Mouse (Mus musculus) NIH3T3 (cell line): ENCODE results near the gene Ccdc85a.

Source experiments
- DNase-seq: peaks from one replicate; pipeline ENCODE4 v3.0.0-alpha.2; 2012; ENCODE audit warnings: low read depth

The Ccdc85a gene

DNA sequence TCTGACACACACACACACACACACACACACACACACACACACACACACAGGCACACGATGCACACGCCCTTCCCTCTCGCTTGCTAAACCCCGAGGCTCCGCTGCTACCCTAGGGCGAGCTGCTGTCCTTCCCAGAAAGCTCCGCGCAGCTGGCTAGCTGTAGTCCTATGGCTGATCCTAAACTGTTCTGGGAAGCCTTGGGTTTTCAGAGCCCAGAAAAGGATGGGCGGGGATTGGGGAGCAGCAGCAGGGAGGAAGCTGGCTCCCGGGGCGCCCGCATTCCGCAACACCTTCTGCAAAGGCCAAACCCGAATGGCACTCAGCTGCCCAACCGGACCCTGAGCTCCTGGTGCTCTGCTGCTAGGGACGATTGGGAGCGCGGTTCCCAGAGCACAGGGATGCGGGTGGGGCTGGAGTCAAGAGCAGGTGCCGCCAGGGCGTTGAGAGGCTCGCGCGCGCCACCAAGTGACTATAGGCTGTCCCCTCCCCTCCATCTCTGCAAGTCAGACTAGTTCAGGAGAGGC lies at the start of gene Ccdc85a:
Gene Ccdc85a (minus strand): TSS at position 414 of the 524 bp plus-strand sequence.
- DNase-seq = peak; percentile 64

DNA sequence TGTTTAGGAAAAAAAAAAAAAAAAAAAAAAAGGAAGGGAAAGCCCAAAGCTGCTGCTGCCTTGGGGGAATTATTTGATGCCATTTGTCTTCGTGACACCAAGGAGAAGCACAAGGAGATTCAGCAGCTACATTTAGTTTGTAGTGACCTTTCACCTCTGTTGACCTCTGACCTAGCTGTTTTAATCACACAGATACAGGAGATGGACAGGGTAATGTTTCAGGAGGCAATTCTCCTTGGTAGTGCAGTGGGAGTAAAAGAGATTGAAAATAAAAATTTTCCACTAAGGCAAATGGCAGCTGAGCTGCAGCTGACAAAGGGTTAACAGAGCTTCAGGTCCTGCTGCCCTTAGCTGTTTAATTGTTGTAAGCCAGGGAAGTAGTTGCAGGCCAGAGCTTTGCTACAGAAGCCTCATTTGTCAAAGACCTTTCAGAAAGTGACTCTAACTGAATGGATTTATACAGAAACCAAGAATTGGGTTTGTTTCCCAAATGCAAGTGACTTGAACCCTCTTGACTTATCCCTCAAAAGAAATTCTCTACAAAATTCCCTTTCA lies 49.5 kb upstream of the Ccdc85a start:
- no peak for DNase-seq

DNA sequence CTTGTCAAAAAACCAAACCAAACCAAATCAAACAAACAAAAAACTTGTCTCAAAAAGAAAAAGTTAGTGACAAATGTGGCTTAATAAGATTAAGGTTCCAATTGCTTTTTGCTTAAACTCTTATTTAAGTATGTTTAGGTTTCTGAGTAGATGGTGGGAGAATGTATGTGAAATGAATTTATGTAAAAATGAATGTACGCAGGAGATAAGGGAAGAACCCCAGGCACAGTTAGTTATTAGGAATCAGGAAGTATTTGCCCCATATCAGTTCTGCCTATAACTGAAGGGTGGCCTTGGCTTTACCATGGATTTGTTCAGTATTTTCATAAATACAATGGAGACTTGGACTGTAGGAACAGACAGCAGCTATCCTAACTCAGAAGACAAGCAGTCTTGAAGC lies 49.0 kb upstream of the Ccdc85a start:
- no peak for DNase-seq

GRCm38 (mm10) chr11:28630771-28631170 lies 46.6 kb upstream of the Ccdc85a start:
- DNase-seq = no peak

DNA sequence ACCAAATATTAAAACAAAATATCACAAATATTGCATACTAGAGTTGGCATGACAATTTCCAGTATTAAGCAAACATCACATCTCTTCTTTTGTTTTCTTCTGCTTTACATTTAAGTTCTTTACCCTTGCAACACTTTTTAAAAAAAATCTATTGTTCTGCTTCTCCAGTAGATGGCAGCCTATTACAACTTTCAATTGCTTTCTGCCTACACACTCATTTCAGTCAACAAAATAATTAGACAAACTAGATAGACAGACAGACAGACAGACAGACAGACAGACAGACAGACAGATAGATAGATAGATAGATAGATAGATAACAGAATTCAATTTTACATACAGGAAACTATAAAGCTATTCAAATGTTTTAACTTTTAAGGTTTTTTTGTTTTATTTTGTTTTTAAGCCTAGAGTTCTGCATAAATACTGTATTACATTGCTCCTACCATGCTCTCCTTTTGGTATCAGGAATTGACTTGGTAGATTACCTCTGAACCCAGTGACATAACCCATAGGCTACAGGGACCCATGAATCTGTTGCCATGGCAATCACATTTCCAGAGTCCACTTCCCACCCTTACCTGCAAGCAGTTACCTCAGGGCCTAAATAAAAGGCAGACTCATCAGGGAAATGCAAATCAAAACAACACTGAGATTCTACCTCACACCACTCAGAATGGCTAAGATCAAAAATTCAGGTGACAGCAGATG lies 26.8 kb upstream of the Ccdc85a start:
- DNase-seq = peak; percentile 40

- DNase-seq = peak; percentile 3
Observed at GRCm38 (mm10) chr11:28583138-28583910, 800 bp downstream of the Ccdc85a start.

DNA sequence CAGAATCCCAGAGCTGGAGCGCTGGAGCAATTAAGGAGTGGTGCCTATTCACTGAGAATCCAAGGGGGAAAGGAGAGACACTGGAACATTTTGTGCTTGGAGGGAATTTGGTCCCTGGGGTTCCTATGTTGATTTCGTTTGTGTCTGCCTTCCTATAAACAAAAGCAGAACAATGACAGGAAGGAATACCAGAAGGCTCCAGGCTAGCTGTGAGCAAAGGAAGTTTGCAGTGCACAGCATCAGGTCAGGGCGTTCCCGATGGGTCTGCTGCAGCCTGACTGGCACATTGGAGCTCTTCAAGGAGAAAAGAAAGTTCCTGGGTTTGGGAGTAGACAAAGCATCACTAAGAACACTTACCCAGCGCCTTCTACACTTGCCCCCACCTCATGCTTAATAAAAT lies 1.9 kb downstream of the Ccdc85a start:
- no peak for DNase-seq

- DNase-seq = no peak
Observed at GRCm38 (mm10) chr11:28572423-28572822, 11.7 kb downstream of the Ccdc85a start.

DNA sequence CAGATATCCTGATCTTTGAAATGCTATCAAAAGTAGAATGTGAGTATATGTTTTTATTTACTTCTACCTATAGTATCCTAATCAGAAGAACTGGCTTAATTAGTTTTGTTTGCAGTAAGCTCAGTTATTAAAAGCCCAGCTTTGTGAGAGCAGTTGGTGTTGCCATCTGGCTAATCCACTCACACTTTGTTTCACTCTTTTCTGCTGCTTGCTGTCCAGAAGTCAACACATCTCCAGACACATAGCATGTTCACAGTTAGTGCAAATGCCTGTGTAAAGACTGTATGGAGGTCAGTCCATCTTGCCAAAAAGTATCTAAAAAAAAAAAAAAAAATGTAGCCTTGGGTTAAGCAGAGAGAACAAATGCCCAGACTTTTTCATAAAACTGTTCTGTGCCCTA lies 27.7 kb downstream of the Ccdc85a start:
- no peak for DNase-seq

DNA sequence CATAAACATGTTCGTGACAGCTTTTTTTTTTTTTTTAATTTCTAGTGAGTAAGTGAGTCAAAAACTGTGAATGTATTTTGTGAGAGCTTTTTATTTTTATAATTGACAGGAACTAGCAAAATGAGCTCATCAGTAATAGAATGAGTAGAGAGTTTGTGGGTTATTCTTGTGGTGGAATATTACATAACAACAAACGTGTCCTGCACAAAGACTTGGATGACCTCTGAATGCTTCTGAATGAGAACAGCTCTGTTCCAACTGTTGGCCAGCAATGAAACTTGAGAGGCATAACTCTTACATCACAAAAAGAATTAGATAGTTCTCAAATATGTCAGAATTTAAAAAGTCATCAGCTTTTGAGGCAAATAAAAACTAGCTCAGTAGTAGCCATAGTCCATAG lies 40.7 kb downstream of the Ccdc85a start:
- no peak for DNase-seq

- peak; percentile 3 for DNase-seq
Observed at GRCm38 (mm10) chr11:28541307-28541706, 42.8 kb downstream of the Ccdc85a start.

- DNase-seq = no peak
Observed at GRCm38 (mm10) chr11:28533286-28533685, 50.8 kb downstream of the Ccdc85a start.

GRCm38 (mm10) chr11:28501190-28501589 lies 82.9 kb downstream of the Ccdc85a start:
- no peak for DNase-seq

DNA sequence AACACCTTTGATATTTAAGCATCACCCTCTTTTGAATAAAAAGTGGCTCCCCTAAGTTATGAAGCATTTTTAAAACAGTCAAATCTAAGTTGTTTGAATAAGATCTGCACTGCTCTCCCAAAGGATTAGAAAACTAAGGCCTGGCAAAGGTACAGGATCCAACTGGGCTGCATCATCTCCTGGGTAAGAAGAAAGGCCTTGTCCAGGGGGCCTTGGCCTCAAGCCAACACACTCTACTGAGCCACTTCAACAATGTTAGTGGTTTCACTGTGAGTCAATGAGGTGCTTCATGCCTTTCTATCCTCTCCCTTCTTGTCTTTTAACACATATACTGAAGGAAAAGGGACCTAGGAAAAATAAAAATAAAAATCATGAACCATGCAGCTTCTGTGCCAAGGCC lies 87.1 kb downstream of the Ccdc85a start:
- peak; percentile 7 for DNase-seq

DNA sequence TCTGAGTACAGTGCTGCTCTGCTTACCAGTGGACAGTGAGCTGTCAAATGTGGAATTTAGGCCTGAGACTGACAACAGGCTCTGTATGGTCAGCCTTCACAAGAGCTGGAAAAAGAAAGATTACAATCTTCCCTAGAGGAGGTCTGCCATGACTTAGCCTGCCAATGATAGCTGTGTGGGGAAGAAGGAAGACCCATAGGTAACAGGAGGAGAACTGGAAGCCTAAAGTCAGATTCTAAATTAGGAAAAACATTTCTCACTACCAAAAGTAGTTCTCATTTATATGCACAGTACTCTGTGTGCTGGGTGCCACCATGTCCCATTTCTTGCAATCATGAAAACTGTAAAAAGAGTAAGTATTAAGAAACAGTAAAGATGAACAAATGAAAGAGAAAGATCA lies 90.8 kb downstream of the Ccdc85a start:
- no peak for DNase-seq

DNA sequence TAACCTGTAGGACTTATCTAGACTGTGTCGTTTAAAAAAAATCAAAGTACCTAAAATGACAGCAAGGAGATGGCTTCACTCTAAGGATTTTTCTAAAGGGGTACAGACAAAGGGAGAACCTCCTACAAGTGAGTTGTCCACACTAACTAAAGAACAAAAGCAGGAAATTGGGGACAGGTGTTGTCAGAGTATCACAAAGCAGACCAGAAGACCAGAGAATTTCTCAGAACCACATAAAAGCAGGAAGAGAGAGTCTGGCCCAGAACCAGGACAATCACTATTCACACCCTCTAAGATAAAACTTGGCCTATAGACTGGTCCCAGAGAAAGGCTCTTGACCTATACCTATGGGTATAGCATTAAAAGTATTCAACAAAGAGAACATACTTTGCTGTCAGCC lies 92.8 kb downstream of the Ccdc85a start:
- DNase-seq = no peak

DNA sequence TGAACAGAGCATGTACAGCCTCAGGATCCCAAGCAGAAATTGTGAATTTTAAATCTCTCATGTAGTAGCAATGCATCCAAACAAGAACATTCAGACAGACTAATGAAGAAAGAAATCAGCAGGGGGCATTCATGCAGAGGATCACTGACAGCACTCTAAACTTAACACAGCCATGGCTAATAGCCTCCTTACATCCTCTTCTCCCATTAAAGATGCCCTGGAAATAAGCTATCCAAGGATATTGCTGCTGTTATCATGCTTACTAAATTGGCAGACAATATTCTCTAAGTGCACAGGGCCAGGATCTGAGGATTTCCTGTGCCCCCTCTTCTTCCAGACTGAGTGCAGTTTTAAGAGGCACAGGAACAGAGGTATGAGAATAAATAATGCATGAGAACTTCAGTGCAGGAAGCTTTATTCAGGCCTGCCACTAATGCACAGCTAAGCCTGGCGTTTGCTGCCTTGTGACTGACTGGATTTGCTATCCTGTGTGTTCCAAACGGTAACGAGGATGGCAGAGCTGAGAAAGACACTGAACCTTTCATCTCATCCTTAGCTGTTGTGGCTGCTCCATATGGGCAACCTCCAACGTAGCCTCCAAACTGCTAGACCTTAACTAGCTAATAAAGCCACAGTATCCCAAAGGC lies 99.9 kb downstream of the Ccdc85a start:
- DNase-seq = no peak

GRCm38 (mm10) chr11:28477088-28477487 lies 107.0 kb downstream of the Ccdc85a start:
- no peak for DNase-seq

DNA sequence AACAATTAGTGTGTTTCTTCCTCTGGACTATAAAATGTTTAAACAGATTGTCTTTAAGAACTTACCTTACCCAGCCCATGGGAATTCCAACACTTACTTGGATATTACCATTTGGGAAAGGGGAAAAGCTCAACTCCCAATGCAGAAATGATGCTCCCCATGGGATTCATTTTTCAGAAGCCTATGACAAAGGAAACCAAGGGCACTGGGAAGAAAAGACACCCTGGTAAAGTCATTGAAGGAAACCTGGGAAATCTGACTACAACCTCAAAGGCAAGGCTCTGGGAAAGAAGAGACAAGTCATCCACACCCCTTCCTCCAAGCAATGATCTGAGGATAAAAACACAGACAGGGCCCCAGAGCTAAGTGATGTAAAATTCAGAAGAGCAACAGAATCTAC lies 118.4 kb downstream of the Ccdc85a start:
- DNase-seq = no peak

DNA sequence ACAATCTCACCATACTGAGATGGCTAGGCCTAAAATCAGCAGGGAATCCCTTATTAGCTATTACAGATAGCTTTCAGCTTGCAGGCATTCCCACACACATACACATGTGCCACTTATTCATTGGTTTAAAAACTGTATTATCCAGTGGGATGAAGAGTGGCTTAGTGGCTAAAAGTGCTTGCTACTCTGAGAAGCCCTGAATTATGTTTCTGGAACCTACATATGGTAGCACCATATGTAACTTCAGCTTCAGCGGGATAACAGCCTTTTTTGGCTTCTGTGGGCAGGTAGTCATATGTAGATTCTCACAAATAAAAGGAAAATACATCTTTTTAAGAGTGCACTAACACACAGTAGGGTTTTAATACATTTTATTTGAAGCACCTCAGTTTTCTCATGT lies 119.2 kb downstream of the Ccdc85a start:
- no peak for DNase-seq

DNA sequence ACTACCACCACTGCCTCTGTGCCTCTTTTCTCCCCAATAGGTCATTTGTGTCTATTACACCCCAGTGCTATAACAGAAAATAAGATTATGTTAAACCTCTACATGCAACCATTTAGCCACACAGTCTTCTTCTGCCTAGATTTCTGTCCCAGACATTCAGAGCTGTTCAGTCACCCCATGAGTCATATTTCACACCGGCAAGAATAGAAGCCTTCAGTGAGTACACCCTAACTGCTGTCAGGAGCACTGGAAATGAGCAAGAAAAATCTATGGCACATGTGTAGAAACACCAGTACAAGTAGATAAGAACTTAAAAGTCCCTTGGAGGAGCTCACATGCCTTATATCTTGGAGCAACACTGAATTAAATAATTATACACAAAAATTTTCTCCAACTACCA lies 125.0 kb downstream of the Ccdc85a start:
- DNase-seq = no peak

DNA sequence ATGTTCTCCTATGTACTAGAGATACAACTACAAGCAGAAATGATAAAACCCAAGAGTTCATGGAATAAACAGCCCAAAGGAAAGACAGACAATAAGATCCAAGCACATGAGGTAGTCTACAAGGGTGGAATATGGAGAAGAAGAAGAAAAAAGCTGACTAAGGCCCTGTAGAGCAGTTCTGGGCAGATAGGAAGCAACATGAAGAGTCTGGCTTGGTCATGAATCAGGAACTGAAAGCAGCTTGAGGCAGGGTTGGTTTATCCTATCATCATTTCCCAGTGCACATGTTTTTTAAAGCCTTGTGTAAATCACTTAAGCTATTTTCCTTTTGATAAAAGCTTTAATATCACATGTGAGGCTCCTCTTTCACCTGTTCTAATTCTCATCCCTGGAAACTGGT lies 144.2 kb downstream of the Ccdc85a start:
- no peak for DNase-seq
